Mouse (Mus musculus) regulatory T cell (primary cell): ENCODE data around the gene Tex14.

Experiments used
- in situ Hi-C: fragments of 300-600 bp; cut with MboI, MseI; formaldehyde crosslinking; loops from one replicate; pipeline ENCODE4 v1.15.1; 2025; ENCODE audit warnings: high pct_unique_total_duplicates

The Tex14 gene

GRCm38 (mm10) chr11:87590841-87591525 is 186.1 kb downstream of the Tex14 start:
- in situ Hi-C loops, result no loop called here

- in situ Hi-C loops, result no loop called here
Observed at GRCm38 (mm10) chr11:87591526-87592353, 186.9 kb downstream of the Tex14 start, which contains the start of gene Mtmr4. Gene Mtmr4, plus strand, starts transcription at chr11:87592162.

- in situ Hi-C loops, result no loop called here
Observed at GRCm38 (mm10) chr11:87592354-87592695, 187.5 kb downstream of the Tex14 start.

- in situ Hi-C loops, result no loop called here
Observed at GRCm38 (mm10) chr11:87592713-87593598, 188.1 kb downstream of the Tex14 start.

- in situ Hi-C loops, result no loop called here
Observed at GRCm38 (mm10) chr11:87595327-87595841, 190.5 kb downstream of the Tex14 start.

- in situ Hi-C loops, result no loop called here
Observed at GRCm38 (mm10) chr11:87595976-87596375, 191.1 kb downstream of the Tex14 start.

- in situ Hi-C loops, result no loop called here
Observed at GRCm38 (mm10) chr11:87596492-87596891, 191.6 kb downstream of the Tex14 start.

- in situ Hi-C loops, result no loop called here
Observed at GRCm38 (mm10) chr11:87597061-87597460, 192.2 kb downstream of the Tex14 start.

- in situ Hi-C loops, result loop anchor here (5.0 kb wide), 1 partner anchor 108 kb away; no protein-coding TSS in a partner anchor
Observed at GRCm38 (mm10) chr11:87599395-87600089, 194.7 kb downstream of the Tex14 start.

GRCm38 (mm10) chr11:87600322-87600853 is 195.5 kb downstream of the Tex14 start:
- in situ Hi-C loops, result loop anchor here (5.0 kb wide), 1 partner anchor 107 kb away; no protein-coding TSS in a partner anchor

GRCm38 (mm10) chr11:87602234-87602633 is 197.4 kb downstream of the Tex14 start:
- in situ Hi-C loops, result loop anchor here (5.0 kb wide), 1 partner anchor 105 kb away; no protein-coding TSS in a partner anchor

GRCm38 (mm10) chr11:87603571-87603970 is 198.7 kb downstream of the Tex14 start:
- in situ Hi-C loops, result loop anchor here (5.0 kb wide), 1 partner anchor 104 kb away; no protein-coding TSS in a partner anchor
